Mouse (Mus musculus): Measurements from ENCODE around the gene Kat2b. TPM values are rescaled to one million over a fixed set of nuclear protein-coding genes. Genes with fewer than 3 reads are reported as not detected.
"Not testable (repeated sequence)": the region's sequence is repeated elsewhere in the genome, so short reads cannot be mapped to it uniquely, and the experiment has no call there.

Gene Kat2b
- polyA plus RNA-seq (2012; rRNA removed) = 4.4 and 8.5 TPM in 2 replicates

DNA sequence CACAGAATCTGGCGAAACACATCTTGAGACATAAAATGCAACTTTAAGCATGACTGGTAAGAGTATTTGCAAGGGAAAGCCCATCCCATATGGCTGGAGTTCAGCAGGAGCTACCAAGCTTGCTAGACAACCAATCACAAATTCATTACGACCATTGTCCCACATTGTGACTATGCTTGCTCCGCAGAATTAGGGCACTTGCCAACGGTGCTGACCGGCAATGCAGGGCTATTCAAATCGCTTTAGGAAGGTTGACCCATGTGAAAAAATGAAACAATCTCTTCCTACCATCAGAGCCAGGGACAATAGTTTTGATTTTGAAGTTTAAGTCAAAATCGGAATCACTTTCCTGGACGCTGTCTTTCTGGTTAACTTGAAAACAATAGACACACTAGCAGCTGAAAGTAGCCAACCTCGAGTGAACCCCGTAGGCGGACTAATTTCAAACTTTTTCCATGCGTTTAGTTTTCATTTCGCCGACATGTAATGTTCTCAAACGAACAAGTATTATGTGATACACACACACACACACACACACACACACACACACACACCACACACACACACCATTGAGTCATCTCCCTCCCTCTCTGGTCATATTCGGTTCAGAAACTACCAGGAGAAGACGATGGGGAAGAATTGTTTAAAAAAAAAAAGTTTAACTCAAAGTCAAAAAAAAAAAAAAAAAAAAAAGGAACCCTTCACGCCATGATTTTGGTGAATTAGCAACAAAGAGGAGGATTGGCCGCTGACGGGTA, at the start of gene Kat2b:
Gene Kat2b (plus strand): TSS at position 701 of the 758 bp plus-strand sequence.
- Histone ChIP-seq H3K4me3 (ENCODE audit: low read depth, low read length) (peak within 1 kb of the TSS; percentile 99), H3K36me3 (ENCODE audit: control insufficient read depth, insufficient read depth, low read length) (no peaks in the 10 kb centered on the region), H3K4me1 (ENCODE audit: control insufficient read depth, insufficient read depth, insufficient read length, low read length) (peaks cover 12% of the 10 kb centered on the region), H3K27me3 (ENCODE audit: control insufficient read depth, insufficient read depth, low read length) (no peaks in the 10 kb centered on the region), H3K27ac (ENCODE audit: insufficient read depth, low read depth, low read length) (peak within 1 kb of the TSS; percentile 89)
- WGBS = under 1% methylated on average over 20 of the region's 20 CpGs
- TF ChIP-seq POLR2A (IDR thresholded peaks at IDR 0.05; ENCODE audit: low read depth, low read length) = no peak
- TF ChIP-seq CTCF (IDR thresholded peaks at IDR 0.05; ENCODE audit: extremely low read depth, insufficient read length, insufficient replicate concordance, low read depth, low read length) = no peak

DNA sequence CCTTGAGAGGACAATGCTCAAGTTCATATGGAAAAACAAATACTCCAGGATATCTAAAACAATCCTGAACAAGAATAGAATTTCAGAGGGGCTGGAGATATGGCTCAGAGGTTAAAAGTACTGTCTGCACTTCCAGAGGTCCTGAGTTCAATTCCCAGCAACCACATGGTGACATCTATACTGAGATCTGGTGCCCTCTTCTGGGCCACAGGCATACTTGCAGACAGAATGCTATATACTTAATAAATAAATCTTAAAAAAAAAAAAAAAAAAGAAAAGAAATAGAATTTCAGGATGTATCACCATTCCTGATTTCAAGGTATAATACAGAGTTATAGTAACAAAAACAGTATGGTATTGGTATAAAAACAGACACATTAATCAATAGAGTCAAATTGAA, 47.3 kb upstream of the Kat2b start:
- TF ChIP-seq CTCF (IDR thresholded peaks at IDR 0.05; ENCODE audit: extremely low read depth, insufficient read length, insufficient replicate concordance, low read depth, low read length) = no peak
- no peak for TF ChIP-seq POLR2A (IDR thresholded peaks at IDR 0.05; ENCODE audit: low read depth, low read length)
- Histone ChIP-seq H3K27ac (ENCODE audit: insufficient read depth, low read depth, low read length) (no peak overlapping the region), H3K4me3 (ENCODE audit: low read depth, low read length) (no peak overlapping the region), H3K4me1 (ENCODE audit: control insufficient read depth, insufficient read depth, insufficient read length, low read length) (no peaks in the 10 kb centered on the region), H3K36me3 (ENCODE audit: control insufficient read depth, insufficient read depth, low read length) (peaks cover 3% of the 10 kb centered on the region; the same call in 1 of the 2 replicates), H3K27me3 (ENCODE audit: control insufficient read depth, insufficient read depth, low read length) (no peaks in the 10 kb centered on the region)

DNA sequence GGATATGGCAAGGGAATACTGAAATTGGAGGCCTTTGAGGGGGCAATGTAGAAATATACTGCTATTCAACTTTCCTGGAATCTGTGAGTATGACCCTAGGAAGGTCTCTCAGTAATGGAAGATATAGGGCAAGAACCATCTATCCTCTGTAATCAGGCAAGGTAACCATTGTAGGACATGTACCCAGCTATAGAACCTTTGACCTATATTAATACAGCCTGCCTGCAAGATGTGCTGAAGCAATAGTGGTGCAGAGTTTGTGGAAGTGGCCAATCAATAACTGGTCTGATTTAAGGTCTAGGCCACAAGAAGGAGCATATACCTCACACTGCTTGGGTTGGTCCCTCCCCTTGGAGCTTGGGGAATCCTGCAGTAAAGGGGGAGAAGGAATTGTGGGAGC, 46.2 kb upstream of the Kat2b start:
- no peak for TF ChIP-seq POLR2A (IDR thresholded peaks at IDR 0.05; ENCODE audit: low read depth, low read length)
- TF ChIP-seq CTCF (IDR thresholded peaks at IDR 0.05; ENCODE audit: extremely low read depth, insufficient read length, insufficient replicate concordance, low read depth, low read length) = no peak
- 0 out of 2 replicates have a peak, but pooled peaks cover 2% of the 10 kb centered on the region for H3K36me3 ChIP-seq (ENCODE audit: control insufficient read depth, insufficient read depth, low read length)
- no peak overlapping the region for H3K4me3 ChIP-seq (ENCODE audit: low read depth, low read length)
- no peaks in the 10 kb centered on the region for H3K27me3 ChIP-seq (ENCODE audit: control insufficient read depth, insufficient read depth, low read length)
- H3K4me1 ChIP-seq (ENCODE audit: control insufficient read depth, insufficient read depth, insufficient read length, low read length) = no peaks in the 10 kb centered on the region
- H3K27ac ChIP-seq (ENCODE audit: insufficient read depth, low read depth, low read length) = no peak overlapping the region

DNA sequence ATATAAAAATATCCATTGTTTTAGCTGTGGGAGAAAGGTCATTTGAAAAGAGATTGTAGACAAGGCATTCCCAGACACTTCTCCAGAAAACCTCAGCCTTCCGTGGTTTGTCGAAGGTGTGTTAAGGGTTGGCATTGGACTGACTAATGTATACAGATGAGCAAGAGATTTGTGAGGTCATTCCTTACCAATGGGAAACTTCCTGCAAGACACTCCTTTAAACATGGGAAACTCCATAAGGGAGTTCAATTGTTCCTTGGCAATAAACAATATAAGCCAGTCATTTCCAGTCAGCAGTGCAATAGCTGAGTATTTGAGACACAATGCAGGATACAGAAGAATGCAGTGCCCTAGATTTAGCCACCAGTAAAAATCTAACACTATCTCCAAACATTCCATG, 38.6 kb upstream of the Kat2b start:
- Histone ChIP-seq H3K4me1 (ENCODE audit: control insufficient read depth, insufficient read depth, insufficient read length, low read length) (no peaks in the 10 kb centered on the region), H3K36me3 (ENCODE audit: control insufficient read depth, insufficient read depth, low read length) (no peaks in the 10 kb centered on the region), H3K4me3 (ENCODE audit: low read depth, low read length) (no peak overlapping the region), H3K27ac (ENCODE audit: insufficient read depth, low read depth, low read length) (no peak overlapping the region), H3K27me3 (ENCODE audit: control insufficient read depth, insufficient read depth, low read length) (no peaks in the 10 kb centered on the region)
- TF ChIP-seq CTCF (IDR thresholded peaks at IDR 0.05; ENCODE audit: extremely low read depth, insufficient read length, insufficient replicate concordance, low read depth, low read length) = no peak
- 66% methylated on average over 2 of the region's 2 CpGs for WGBS

DNA sequence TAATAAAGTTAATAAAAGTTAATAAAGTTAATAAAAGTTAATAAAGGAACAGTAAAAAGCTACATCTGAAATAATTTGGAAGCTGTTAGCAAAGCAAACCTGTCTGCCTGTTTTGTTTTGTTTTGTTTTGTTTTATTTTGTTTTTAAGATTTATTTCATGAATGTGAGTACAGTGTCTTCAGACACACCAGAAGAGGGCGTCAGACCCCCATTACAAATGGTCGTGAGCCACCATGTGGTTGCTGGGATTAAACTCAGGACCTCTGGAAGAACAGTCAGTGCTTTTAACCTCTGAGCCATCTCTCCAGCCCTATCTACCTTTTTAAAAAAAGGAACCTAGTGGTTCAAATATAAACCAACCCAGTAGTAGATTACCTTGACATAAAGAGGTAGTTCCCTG, 35.5 kb upstream of the Kat2b start:
- Histone ChIP-seq H3K27ac (ENCODE audit: insufficient read depth, low read depth, low read length) (no peak overlapping the region), H3K36me3 (ENCODE audit: control insufficient read depth, insufficient read depth, low read length) (no peaks in the 10 kb centered on the region), H3K4me3 (ENCODE audit: low read depth, low read length) (no peak overlapping the region), H3K4me1 (ENCODE audit: control insufficient read depth, insufficient read depth, insufficient read length, low read length) (no peaks in the 10 kb centered on the region), H3K27me3 (ENCODE audit: control insufficient read depth, insufficient read depth, low read length) (no peaks in the 10 kb centered on the region)
- WGBS = 17% methylated on average over 2 of the region's 2 CpGs
- no peak for TF ChIP-seq POLR2A (IDR thresholded peaks at IDR 0.05; ENCODE audit: low read depth, low read length)
- no peak for TF ChIP-seq CTCF (IDR thresholded peaks at IDR 0.05; ENCODE audit: extremely low read depth, insufficient read length, insufficient replicate concordance, low read depth, low read length)

GRCm38 (mm10) chr17:53532425-53532824, 34.2 kb upstream of the Kat2b start:
- H3K27me3 ChIP-seq (ENCODE audit: control insufficient read depth, insufficient read depth, low read length) = no peaks in the 10 kb centered on the region
- no peak for TF ChIP-seq CTCF (IDR thresholded peaks at IDR 0.05; ENCODE audit: extremely low read depth, insufficient read length, insufficient replicate concordance, low read depth, low read length)
- no peak for TF ChIP-seq POLR2A (IDR thresholded peaks at IDR 0.05; ENCODE audit: low read depth, low read length)
- no peaks in the 10 kb centered on the region for H3K4me1 ChIP-seq (ENCODE audit: control insufficient read depth, insufficient read depth, insufficient read length, low read length)
- no peaks in the 10 kb centered on the region for H3K36me3 ChIP-seq (ENCODE audit: control insufficient read depth, insufficient read depth, low read length)
- no peak overlapping the region for H3K27ac ChIP-seq (ENCODE audit: insufficient read depth, low read depth, low read length)
- no peak overlapping the region for H3K4me3 ChIP-seq (ENCODE audit: low read depth, low read length)
- 18% methylated on average over 2 of the region's 2 CpGs for WGBS

DNA sequence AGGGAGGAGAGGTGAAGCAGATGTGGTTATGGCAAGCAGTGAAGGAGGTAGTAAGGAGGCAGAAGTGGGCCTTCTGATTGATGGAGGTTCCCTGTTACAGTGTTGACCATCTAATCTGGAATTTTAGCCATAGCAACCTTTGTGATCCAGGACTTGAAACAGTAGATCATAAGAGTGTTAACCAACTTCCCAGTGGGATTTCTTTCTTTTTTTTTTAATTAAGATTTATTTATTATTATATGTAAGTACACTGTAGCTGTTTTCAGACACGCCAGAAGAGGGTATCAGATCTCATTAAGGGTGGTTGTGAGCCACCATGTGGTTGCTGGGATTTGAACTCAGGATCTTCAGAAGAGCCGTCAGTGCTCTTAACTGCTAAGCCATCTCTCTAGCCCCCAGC, 27.3 kb upstream of the Kat2b start, which contains the start of gene Pp2d1:
Gene Pp2d1 (minus strand): TSS at position 101 of the 400 bp plus-strand sequence.
- WGBS = 82% methylated on average over 2 of the region's 2 CpGs
- H3K27ac ChIP-seq (ENCODE audit: insufficient read depth, low read depth, low read length); H3K36me3 ChIP-seq (ENCODE audit: control insufficient read depth, insufficient read depth, low read length); H3K4me3 ChIP-seq (ENCODE audit: low read depth, low read length); H3K4me1 ChIP-seq (ENCODE audit: control insufficient read depth, insufficient read depth, insufficient read length, low read length); H3K27me3 ChIP-seq (ENCODE audit: control insufficient read depth, insufficient read depth, low read length): not testable (repeated sequence)

Measured in small intestine, adult 2 months (tissue).